Mouse (Mus musculus) cerebellum, postnatal 36 days (tissue): ENCODE results near the gene Vmn2r40.
"Not testable (repeated sequence)": the region's sequence is repeated elsewhere in the genome, so short reads cannot be mapped to it uniquely, and the experiment has no call there.

Experiments used
- DNase-seq, 2 experiments: peaks; one replicate each; pipeline ENCODE4 v3.0.0; 2021 to 2022; ENCODE audit warnings: mixed read lengths in 2 of 2

Gene Vmn2r40

DNA sequence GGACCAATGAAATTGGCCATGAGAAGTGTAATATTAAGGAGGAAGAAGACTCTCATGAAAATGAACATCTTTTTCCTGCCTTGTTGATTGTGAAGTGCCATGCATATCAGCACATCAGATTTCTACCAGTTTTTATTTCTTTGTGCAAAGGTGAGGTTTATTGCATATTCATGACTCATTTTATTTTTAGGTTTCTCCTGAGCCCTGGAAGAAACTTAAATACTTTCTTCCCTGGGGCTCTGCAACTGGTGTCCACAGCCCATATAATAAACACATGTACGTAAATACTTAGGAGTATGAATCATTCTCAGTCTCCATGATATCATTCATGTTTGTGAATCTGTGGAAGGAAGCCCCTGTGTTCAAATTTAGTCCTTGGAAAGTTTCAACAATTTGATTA lies at the start of gene Vmn2r40:
Gene Vmn2r40 (minus strand): TSS at position 101 of the 400 bp plus-strand sequence.
- not testable (repeated sequence) for DNase-seq
